Mouse (Mus musculus) heart, embryonic 14.5 days (tissue): ENCODE measurements at regions not wholly inside any gene's neighbourhood (a gene's known extent, or its start where the extent isn't known, plus 50 kb on each side); places are given as distances from the start of the nearest gene placed in this dataset.

Experiments used
- ATAC-seq: fragments of 200-750 bp; cut with Nextera tagmentation; 2 replicates; pipeline ENCODE4 v1.8.0; 2017; ENCODE audit warnings: low read depth, moderate TSS enrichment; ENCODE audit not compliant: insufficient number of reproducible peaks, insufficient read depth, low FRiP score
- H3K27ac ChIP-seq, 2 experiments: fragments of 200-500 bp in 1 of 2; fragments of 300-500 bp in 1 of 2; sonication (generic) in 1 of 2; replicated peaks in 1 of 2; 2 replicates each; pipeline ENCODE4 v1.5.1; 2012 to 2014; ENCODE audit warnings: low read depth in 2 of 2, low read length in 2 of 2, control low read depth in 1 of 2, mild to moderate bottlenecking in 1 of 2, mixed read lengths in 1 of 2; ENCODE audit not compliant: control insufficient read depth in 1 of 2, insufficient read depth in 1 of 2
- H3K27me3 ChIP-seq: fragments of 300-500 bp; sonication (generic); 2 replicates; pipeline ENCODE4 v1.6.1; 2014; ENCODE audit warnings: mild to moderate bottlenecking, low read length, control low read depth; ENCODE audit not compliant: control insufficient read depth, insufficient read depth
- H3K36me3 ChIP-seq: fragments of 300-500 bp; sonication (generic); 2 replicates; pipeline ENCODE4 v1.6.1; 2014; ENCODE audit warnings: mild to moderate bottlenecking, control low read depth, low read length, mixed read lengths; ENCODE audit not compliant: control insufficient read depth, insufficient read depth
- H3K4me1 ChIP-seq, 2 experiments: fragments of 200-500 bp in 1 of 2; fragments of 300-500 bp in 1 of 2; sonication (generic) in 1 of 2; 2 replicates each; pipeline ENCODE4 v1.6.1; 2012 to 2014; ENCODE audit warnings: low read length in 2 of 2, control low read depth in 1 of 2, mixed read lengths in 1 of 2; ENCODE audit not compliant: control insufficient read depth in 2 of 2, insufficient read depth in 2 of 2
- H3K4me2 ChIP-seq: fragments of 300-500 bp; sonication (generic); 2 replicates; pipeline ENCODE4 v1.6.1; 2014; ENCODE audit warnings: mild to moderate bottlenecking, low read length
- H3K4me3 ChIP-seq, 2 experiments: fragments of 200-500 bp in 1 of 2; fragments of 300-500 bp in 1 of 2; sonication (generic) in 1 of 2; 2 replicates each; pipeline ENCODE4 v1.5.1; 2012 to 2014; ENCODE audit warnings: low read length in 2 of 2, mild to moderate bottlenecking in 2 of 2, control low read depth in 1 of 2, low read depth in 1 of 2, moderate library complexity in 1 of 2; ENCODE audit not compliant: control insufficient read depth in 1 of 2, insufficient read depth in 1 of 2
- H3K9ac ChIP-seq: fragments of 300-500 bp; sonication (generic); 2 replicates; pipeline ENCODE4 v1.6.1; 2014; ENCODE audit warnings: mild to moderate bottlenecking, low read length
- H3K9me3 ChIP-seq: fragments of 300-500 bp; sonication (generic); 2 replicates; pipeline ENCODE4 v1.6.1; 2016; ENCODE audit warnings: low read length, control low read depth; ENCODE audit not compliant: control insufficient read depth
- WGBS: fragments of 180-500 bp; shearing (Covaris S2); extraction: QIAGEN DNeasy Blood & Tissue Kit; methylation state at CpG from one replicate; pipeline ENCODE4 v1.1.7; 2014; 5-methylcytosine and 5-hydroxymethylcytosine counted together

- Histone ChIP-seq H3K4me2 (no peak overlapping the region), H3K4me1 (peaks cover 25 to 36% of the 10 kb centered on the region in 2 experiments), H3K4me3 (no peak overlapping the region), H3K36me3 (no peaks in the 10 kb centered on the region), H3K27me3 (no peaks in the 10 kb centered on the region), H3K9ac (peak overlapping the region; percentile 12; the same call in 1 of the 2 replicates), H3K9me3 (no peaks in the 10 kb centered on the region), H3K27ac (peak overlapping the region; percentile 48 to 73)
- WGBS = 65% methylated on average over 7 of the region's 7 CpGs
- ATAC-seq = peak; percentile 61; the same call in 1 of the 2 replicates
These were observed 112.5 kb upstream of the Pgrmc2 start for GRCm38 (mm10) chr3:41195113-41195975.

GRCm38 (mm10) chr3:41194311-41195112 is 111.7 kb upstream of the Pgrmc2 start:
- H3K27ac ChIP-seq = peak overlapping the region; percentile 48 to 73
- no peaks in the 10 kb centered on the region for H3K36me3 ChIP-seq
- no peaks in the 10 kb centered on the region for H3K9me3 ChIP-seq
- no peak overlapping the region for H3K4me2 ChIP-seq
- no peak overlapping the region for H3K4me3 ChIP-seq
- peaks cover 25 to 36% of the 10 kb centered on the region in 2 experiments for H3K4me1 ChIP-seq
- no peak overlapping the region for H3K9ac ChIP-seq
- no peak for ATAC-seq
- whole genome bisulfite sequencing = 78% methylated on average over 9 of the region's 9 CpGs
- H3K27me3 ChIP-seq = no peaks in the 10 kb centered on the region

DNA sequence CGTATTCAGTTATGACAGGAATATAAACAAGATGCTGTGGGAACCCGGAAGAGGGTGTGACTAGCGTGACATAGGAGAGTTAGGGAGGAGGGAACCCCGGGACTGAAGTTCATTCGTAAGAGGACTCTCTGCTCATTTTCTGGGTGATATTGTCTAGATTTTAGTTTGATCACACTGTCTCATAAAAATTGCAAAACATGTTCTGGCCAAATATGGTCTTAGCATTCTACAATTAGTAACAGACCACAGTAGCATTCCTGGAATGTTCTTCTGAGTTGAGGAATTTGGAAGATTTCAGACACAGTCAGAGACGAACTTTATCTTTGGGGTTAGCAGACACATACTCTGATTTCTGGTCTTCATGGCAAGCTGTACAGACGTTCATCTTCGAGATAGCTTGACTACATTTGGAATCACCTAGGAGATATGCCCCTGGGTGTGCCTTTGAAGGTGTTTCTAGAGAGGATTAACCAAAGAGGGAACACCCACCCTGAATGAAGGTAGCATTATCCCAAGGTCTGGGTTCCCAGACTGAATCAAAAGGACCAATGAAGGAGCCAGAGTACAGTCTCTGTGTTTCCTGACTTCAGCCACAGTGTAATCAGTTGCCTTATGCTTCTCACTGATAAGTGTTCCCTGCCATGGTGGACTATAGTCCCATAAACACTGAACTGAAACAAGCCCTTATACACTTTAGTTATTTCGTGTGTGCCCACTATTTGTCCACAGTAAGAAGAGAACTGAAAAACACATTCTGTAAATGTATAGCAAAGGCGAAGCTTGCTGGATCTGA is 102.7 kb upstream of the Pgrmc2 start:
- peaks cover 9 to 15% of the 10 kb centered on the region in 2 experiments; a peak in 3 of 4 replicates for H3K4me1 ChIP-seq
- no peak overlapping the region for H3K9ac ChIP-seq
- H3K4me2 ChIP-seq = no peak overlapping the region
- no peak overlapping the region for H3K27ac ChIP-seq
- 66% methylated on average over 10 of the region's 10 CpGs for WGBS
- H3K4me3 ChIP-seq = no peak overlapping the region
- H3K27me3 ChIP-seq = no peaks in the 10 kb centered on the region
- H3K9me3 ChIP-seq = no peaks in the 10 kb centered on the region
- H3K36me3 ChIP-seq = no peaks in the 10 kb centered on the region
- ATAC-seq = no peak

- Histone ChIP-seq H3K36me3 (no peaks in the 10 kb centered on the region), H3K4me2 (no peak overlapping the region), H3K4me1 (peaks cover 9 to 16% of the 10 kb centered on the region in 2 experiments), H3K27ac (no peak overlapping the region), H3K4me3 (no peak overlapping the region), H3K9ac (no peak overlapping the region), H3K27me3 (no peaks in the 10 kb centered on the region), H3K9me3 (no peaks in the 10 kb centered on the region)
- 80% methylated on average over 7 of the region's 7 CpGs for WGBS
- no peak for ATAC-seq
These were observed 101.5 kb upstream of the Pgrmc2 start for GRCm38 (mm10) chr3:41184375-41184774.

DNA sequence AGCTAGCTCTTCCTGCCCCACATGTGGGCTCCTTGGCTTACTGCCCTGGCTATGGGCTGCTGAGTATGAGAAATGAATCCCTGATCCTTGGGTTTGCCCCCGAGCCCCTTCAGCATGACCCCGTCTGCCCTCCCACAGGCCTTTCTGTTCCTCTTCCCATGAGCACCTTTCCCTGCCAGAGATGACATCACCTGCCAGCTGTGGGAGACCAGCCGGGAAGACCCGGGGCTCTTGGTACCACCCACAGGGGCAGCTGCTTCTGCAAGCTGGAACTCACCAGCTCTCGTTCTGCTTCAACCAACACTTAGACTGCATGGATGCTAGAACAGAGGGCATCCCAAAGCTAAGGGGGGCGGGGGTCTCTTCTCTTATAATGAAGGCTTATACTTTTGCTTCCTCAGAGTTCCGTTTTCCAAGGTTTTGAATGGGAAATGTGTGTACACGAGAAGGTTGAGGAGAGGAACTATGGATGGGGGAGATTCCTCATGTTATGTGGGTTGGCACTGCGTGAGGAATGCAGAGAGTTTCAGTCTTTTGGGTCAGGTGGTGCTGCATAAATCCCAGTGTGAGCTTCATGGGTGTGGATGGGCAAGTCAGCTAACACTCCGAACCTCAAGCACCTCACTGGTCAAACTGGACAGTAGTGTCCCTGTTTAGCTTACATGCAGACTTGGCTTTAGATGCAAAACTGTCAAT is 100.2 kb upstream of the Pgrmc2 start:
- Histone ChIP-seq H3K9ac (no peak overlapping the region), H3K9me3 (no peaks in the 10 kb centered on the region), H3K27ac (no peak overlapping the region), H3K36me3 (no peaks in the 10 kb centered on the region), H3K27me3 (no peaks in the 10 kb centered on the region), H3K4me2 (no peak overlapping the region), H3K4me1 (peaks cover 9 to 23% of the 10 kb centered on the region in 2 experiments), H3K4me3 (no peak overlapping the region)
- ATAC-seq = no peak
- 58% methylated on average over 10 of the region's 10 CpGs for WGBS

DNA sequence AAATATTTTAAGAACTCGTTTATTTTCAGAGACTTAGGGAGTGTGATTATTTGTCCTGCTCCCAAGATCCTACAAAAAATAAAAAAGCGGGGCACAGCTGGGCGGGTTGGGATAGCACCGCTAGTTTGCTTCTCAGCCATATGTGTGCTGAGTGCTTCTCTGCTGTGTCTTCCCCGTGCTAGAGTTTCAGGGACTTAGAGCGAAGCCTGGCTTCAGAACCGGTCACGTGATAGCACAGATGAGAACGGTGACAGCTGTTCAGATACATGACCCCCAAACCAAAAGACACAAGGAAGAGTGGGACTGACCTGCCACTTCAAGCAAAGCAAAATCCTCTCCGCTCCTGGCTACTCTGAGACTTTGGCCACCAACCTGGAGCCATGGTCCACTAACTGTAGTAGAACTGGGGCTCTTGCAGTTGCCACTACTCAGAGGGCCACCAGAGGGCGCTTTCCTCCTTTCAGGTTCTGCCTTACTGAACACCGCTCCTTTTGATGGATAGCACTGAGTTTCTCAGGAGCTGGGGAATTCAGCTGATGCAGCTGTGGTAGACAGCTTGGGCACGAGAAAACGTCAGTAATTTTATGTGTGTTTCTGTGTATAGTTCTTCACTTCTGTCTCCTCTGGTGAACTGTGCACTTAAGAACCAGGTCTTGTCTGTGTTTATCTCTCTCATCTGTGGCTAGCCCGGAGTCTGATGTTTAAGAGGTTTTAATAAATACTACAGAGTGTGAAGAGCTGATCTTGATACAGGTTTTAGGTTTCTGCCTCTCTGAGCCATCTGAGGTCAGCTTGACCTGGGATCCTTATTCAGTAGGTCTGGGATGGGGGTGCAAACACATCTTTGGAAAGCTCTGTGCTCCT is 99.4 kb upstream of the Pgrmc2 start:
- H3K4me3 ChIP-seq = no peak overlapping the region
- no peak overlapping the region for H3K9ac ChIP-seq
- H3K4me2 ChIP-seq = 0 out of 2 replicates have a peak overlapping the region, but pooled peaks have one; percentile 9
- no peak overlapping the region for H3K27ac ChIP-seq
- peak; percentile 32; the same call in 1 of the 2 replicates for ATAC-seq
- H3K4me1 ChIP-seq = peaks cover 9 to 25% of the 10 kb centered on the region in 2 experiments
- H3K36me3 ChIP-seq = no peaks in the 10 kb centered on the region
- 53% methylated on average over 15 of the region's 15 CpGs for WGBS
- no peaks in the 10 kb centered on the region for H3K9me3 ChIP-seq
- H3K27me3 ChIP-seq = no peaks in the 10 kb centered on the region
